Mouse (Mus musculus) midbrain, embryonic 15.5 days (tissue): Measurements from ENCODE around the gene Fndc7. TPM values are rescaled to one million over a fixed set of nuclear protein-coding genes. Genes with fewer than 3 reads are reported as not detected.

Experiments used
- ATAC-seq: fragments of 200-750 bp; cut with Nextera tagmentation; replicated peaks from 2 replicates; pipeline ENCODE4 v1.8.0; 2017; ENCODE audit warnings: moderate TSS enrichment
- H3K27ac ChIP-seq: fragments of 300-500 bp; sonication (generic); 2 replicates; pipeline ENCODE4 v1.5.1; 2015; ENCODE audit warnings: mild to moderate bottlenecking, inconsistent platforms
- H3K27me3 ChIP-seq: fragments of 300-500 bp; sonication (generic); replicated peaks from 2 replicates; pipeline ENCODE4 v1.6.1; 2015; ENCODE audit warnings: inconsistent platforms
- H3K36me3 ChIP-seq: fragments of 300-500 bp; sonication (generic); replicated peaks from 2 replicates; pipeline ENCODE4 v1.6.1; 2015; ENCODE audit warnings: inconsistent platforms
- H3K4me1 ChIP-seq: fragments of 300-500 bp; sonication (generic); 2 replicates; pipeline ENCODE4 v1.6.1; 2015; ENCODE audit warnings: inconsistent platforms
- H3K4me2 ChIP-seq: fragments of 300-500 bp; sonication (generic); 2 replicates; pipeline ENCODE4 v1.6.1; 2015; ENCODE audit warnings: inconsistent platforms, mild to moderate bottlenecking, moderate library complexity
- H3K4me3 ChIP-seq: fragments of 300-500 bp; sonication (generic); 2 replicates; pipeline ENCODE4 v1.5.1; 2015; ENCODE audit warnings: mild to moderate bottlenecking, inconsistent platforms
- H3K9ac ChIP-seq: fragments of 300-500 bp; sonication (generic); 2 replicates; pipeline ENCODE4 v1.6.1; 2015; ENCODE audit warnings: mild to moderate bottlenecking, inconsistent platforms
- H3K9me3 ChIP-seq: fragments of 300-500 bp; sonication (generic); 2 replicates; pipeline ENCODE4 v1.6.1; 2016; ENCODE audit warnings: inconsistent platforms
- WGBS: fragments of 180-500 bp; shearing (Covaris S2); methylation state at CpG from one replicate; pipeline ENCODE4 v1.1.7; 2015; ENCODE audit warnings: mixed read lengths; 5-methylcytosine and 5-hydroxymethylcytosine counted together
- polyA plus RNA-seq: library from polyadenylated mRNA; unstranded; fragments of >200 nt; fragmentation: Nextera tagmentation; extraction: Ambion mirVana; gene quantifications from 2 replicates; pipeline ENCODE4 v1.2.1, GENCODE M21; 2015

The Fndc7 gene
- polyA plus RNA-seq, 1 experiment from 2014 or later: 0.18 TPM

DNA sequence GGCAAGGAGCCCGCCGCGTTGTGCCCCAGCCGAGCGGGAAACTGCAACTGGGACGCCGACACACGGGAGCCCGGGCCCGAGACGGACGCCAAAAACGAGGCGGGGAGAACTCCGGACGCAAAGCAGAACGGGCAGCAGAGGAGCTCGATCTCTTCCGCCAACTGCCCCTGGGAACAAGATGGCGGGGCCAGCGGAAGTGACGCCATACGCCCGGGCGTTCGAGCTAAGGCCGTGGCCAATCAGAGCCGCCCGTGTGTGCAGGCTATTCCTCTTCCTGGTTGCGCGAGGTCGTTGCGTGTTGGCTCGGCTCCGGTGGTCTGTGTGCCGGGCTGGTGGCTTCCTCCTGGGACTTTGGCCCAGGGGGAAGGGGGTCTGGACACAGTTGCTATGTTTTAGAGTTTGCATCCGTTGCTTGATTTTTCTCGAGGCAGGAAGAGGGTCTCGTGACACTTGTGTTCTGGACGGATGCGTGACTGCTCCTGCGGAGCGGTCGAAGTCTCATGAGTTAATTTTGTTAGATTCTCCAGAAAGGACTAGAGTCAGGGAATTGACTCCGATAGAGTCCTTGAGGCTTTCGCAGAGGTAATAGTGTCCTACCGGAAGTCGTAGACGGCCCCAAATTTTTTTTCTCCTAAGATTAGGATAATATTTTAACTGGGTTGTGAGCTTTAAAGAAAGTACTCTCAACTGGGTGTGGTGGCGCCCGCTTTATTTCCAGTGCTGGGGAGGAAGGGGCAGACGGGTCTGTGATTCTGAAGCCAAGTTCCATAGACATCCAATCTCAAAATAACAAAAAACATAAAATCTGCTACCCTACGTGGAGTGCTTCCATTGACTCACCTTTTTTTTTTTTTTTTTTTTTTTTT, 22.0 kb upstream of the Fndc7 start, which contains the start of gene Prpf38b:
Gene Prpf38b, minus strand, starts transcription at position 180 of the 866 bp plus-strand sequence.
- peak within 1 kb of the TSS; percentile 78 for H3K4me2 ChIP-seq
- WGBS: 1% methylated on average over 53 of the region's 53 CpGs
- H3K9me3 ChIP-seq: no peaks in the 10 kb centered on the region
- peak within 1 kb of the TSS; percentile 97 for H3K27ac ChIP-seq
- 0 out of 2 replicates have a peak, but pooled peaks cover 5% of the 10 kb centered on the region for H3K36me3 ChIP-seq
- peak; percentile 100 for ATAC-seq
- peak within 1 kb of the TSS; percentile 89 for H3K9ac ChIP-seq
- peaks cover 27% of the 10 kb centered on the region for H3K4me1 ChIP-seq
- H3K4me3 ChIP-seq: peak within 1 kb of the TSS; percentile 99
- H3K27me3 ChIP-seq: no peaks in the 10 kb centered on the region

DNA sequence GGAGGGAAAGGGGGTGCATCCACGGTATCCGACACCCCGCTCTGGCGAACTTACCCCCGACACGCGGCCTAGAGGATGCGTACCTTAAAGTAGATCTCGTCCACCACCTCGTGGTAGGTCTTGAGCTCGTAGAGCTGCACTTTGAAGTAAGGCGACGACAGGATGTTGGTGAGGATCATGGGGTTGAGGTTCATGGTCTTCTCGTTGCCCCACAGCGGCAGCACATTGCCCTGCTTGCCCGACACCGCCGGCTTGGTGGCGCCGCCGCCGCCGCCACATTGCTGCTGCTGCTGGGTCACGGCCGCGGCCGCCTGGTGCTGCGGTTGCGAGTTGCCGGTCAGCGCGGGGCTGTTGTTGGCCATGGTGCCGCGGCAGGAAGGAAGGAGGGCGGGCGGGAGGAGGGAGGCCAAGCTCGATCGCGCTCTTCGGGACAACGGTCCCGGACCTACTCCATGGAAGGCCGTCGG, 21.3 kb upstream of the Fndc7 start:
- WGBS: under 1% methylated on average over 44 of the region's 44 CpGs
- no peaks in the 10 kb centered on the region for H3K9me3 ChIP-seq

DNA sequence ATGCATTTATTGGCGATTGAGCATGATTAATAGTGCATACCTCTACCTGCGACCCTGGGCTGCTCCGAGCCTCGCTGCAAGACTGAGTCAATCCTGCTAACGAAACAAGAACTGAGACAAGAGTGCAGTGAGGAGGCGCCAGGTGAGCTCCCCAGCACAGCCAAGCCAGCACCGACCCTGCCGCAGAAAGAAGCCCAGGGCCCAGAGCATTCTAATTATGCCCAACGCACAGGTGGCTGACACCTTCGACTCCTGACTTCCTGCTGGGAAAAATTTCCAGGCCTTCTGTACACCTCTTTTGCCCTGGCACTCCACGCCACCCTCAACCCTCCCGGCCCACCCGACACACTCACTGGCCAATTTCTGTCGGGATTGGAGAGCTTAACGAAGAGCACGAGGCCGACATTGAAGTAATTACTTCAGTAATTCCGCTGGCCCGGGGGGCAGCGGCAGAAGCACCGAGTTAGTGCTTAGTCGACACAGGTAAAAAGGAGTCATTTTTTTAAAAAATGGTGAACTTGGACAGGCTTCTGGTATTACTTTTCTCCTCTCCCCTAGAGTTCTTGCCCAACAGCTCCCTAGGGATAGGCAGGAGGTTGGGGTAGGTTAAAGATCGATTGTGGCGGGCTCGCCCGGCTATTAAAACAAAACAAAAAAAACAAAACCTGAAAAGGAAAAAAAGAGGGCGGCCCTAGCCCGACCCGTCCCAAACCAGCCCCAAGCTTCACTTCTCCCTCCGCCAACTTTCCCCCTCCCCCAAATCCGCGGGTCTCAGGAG, 20.7 kb upstream of the Fndc7 start:
- WGBS: under 1% methylated on average over 31 of the region's 32 CpGs
- H3K27ac ChIP-seq: peak overlapping the region; percentile 97
- 0 out of 2 replicates have a peak, but pooled peaks cover 9% of the 10 kb centered on the region for H3K36me3 ChIP-seq
- H3K4me1 ChIP-seq: peaks cover 27% of the 10 kb centered on the region
- no peaks in the 10 kb centered on the region for H3K27me3 ChIP-seq
- peak overlapping the region; percentile 99 for H3K4me3 ChIP-seq
- peak overlapping the region; percentile 78 for H3K4me2 ChIP-seq
- no peaks in the 10 kb centered on the region for H3K9me3 ChIP-seq
- peak overlapping the region; percentile 89 for H3K9ac ChIP-seq
- ATAC-seq: no peak; the same call in 1 of the 2 replicates

More for the DNA sequence above, 21.3 kb upstream of the Fndc7 start:
- H3K4me2 ChIP-seq: peak overlapping the region; percentile 78
- ATAC-seq: peak; percentile 90
- peak overlapping the region; percentile 97 for H3K27ac ChIP-seq
- H3K4me3 ChIP-seq: peak overlapping the region; percentile 99
- no peaks in the 10 kb centered on the region for H3K27me3 ChIP-seq
- peak overlapping the region; percentile 89 for H3K9ac ChIP-seq
- 0 out of 2 replicates have a peak, but pooled peaks cover 5% of the 10 kb centered on the region for H3K36me3 ChIP-seq
- H3K4me1 ChIP-seq: peaks cover 27% of the 10 kb centered on the region

DNA sequence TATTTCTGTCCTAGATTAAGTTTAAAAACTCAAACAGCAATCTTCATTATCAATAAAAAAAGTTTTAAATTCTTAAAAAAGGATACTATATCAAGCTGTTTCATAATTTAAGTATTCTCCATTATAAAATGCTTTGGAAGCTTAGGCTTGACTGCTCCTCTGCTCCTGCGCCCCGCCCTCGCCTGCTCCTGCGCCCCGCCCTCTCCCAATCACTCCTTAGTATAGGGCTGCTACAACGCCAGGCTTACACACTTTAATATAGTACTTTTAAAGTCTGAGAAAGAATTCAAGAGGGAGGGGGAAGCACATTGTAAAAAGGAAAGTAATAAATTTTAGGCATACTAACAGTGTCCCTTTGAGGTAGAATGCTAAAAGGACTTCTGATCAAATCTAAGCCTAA, 13.1 kb upstream of the Fndc7 start:
- H3K9me3 ChIP-seq: no peaks in the 10 kb centered on the region
- H3K27ac ChIP-seq: no peak overlapping the region
- WGBS: 96% methylated on average over 6 of the region's 6 CpGs
- H3K9ac ChIP-seq: no peak overlapping the region
- H3K4me2 ChIP-seq: no peak overlapping the region
- no peaks in the 10 kb centered on the region for H3K4me1 ChIP-seq
- peaks cover 37% of the 10 kb centered on the region for H3K36me3 ChIP-seq
- no peak overlapping the region for H3K4me3 ChIP-seq
- H3K27me3 ChIP-seq: no peaks in the 10 kb centered on the region
- no peak for ATAC-seq

DNA sequence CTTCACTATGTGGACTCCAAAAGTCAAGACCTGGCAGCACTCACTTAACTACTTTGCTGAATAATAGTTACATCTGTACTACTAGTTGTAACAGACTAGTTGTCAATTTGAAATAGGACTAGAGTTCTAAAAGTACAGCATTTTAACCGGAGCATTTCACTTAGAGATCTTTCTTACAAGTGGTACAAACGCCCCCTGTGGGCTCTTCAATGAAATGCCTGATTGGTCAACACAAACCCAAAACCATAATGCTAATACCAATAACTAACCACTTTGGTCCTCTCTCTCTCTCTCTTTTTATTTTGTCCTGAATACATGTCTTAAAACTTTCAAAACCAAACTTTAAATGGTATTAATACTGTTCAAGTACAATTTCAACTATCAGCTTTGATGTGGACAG, 12.2 kb upstream of the Fndc7 start:
- Histone ChIP-seq H3K4me1 (no peaks in the 10 kb centered on the region), H3K4me2 (no peak overlapping the region), H3K27ac (no peak overlapping the region), H3K4me3 (no peak overlapping the region), H3K9me3 (no peaks in the 10 kb centered on the region), H3K9ac (no peak overlapping the region), H3K36me3 (peaks cover 33% of the 10 kb centered on the region), H3K27me3 (no peaks in the 10 kb centered on the region)
- ATAC-seq: no peak
- WGBS: 62% methylated on average over 2 of the region's 2 CpGs

DNA sequence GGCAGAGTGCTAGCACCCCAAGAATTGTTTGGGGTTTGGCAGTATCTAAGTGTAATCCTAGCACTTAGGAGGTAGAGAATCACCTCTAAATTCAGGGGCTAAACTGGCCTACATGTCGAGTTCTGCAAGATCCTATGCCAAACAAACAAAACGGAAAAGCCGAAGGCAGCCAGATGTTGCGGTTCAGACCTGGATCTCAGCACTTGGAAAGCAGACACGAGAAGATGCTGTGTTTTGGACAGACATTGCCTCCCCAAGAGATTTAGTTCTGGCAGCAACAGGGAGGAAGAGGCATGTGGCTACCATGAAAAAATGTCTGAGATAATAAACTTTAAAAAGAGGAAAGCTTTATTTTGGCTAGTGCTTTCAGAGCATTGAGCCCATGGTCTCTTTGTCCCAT, 10.9 kb upstream of the Fndc7 start:
- no peaks in the 10 kb centered on the region for H3K27me3 ChIP-seq
- no peaks in the 10 kb centered on the region for H3K9me3 ChIP-seq
- H3K27ac ChIP-seq: no peak overlapping the region
- no peak overlapping the region for H3K4me2 ChIP-seq
- 81% methylated on average over 5 of the region's 5 CpGs for WGBS
- H3K36me3 ChIP-seq: peaks cover 29% of the 10 kb centered on the region
- H3K4me1 ChIP-seq: no peaks in the 10 kb centered on the region
- no peak overlapping the region for H3K9ac ChIP-seq
- H3K4me3 ChIP-seq: no peak overlapping the region
- no peak for ATAC-seq

DNA sequence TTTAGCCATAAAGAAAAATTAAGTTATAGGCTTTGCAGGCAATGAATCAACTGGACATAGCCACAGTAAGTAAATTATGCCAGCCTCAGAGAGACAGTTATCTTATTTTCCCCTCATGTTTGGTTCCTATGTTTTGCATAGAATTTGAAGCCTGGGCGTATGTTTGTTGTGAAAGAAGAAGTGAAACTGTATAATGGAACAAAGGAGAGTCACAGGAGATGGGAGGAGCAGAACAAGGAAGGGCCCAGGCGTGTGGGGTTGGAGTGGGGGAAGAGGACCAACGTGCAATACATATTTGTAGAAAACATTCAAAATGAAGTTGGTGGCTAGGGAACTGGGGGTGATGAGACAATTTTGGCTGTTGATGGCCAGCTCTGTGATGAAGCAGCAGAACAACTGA, 10.3 kb upstream of the Fndc7 start:
- no peak for ATAC-seq
- Histone ChIP-seq H3K9me3 (no peaks in the 10 kb centered on the region), H3K36me3 (peaks cover 25% of the 10 kb centered on the region), H3K4me1 (no peaks in the 10 kb centered on the region), H3K9ac (no peak overlapping the region), H3K4me3 (no peak overlapping the region), H3K4me2 (no peak overlapping the region), H3K27ac (no peak overlapping the region), H3K27me3 (no peaks in the 10 kb centered on the region)
- 93% methylated on average over 3 of the region's 3 CpGs for WGBS

DNA sequence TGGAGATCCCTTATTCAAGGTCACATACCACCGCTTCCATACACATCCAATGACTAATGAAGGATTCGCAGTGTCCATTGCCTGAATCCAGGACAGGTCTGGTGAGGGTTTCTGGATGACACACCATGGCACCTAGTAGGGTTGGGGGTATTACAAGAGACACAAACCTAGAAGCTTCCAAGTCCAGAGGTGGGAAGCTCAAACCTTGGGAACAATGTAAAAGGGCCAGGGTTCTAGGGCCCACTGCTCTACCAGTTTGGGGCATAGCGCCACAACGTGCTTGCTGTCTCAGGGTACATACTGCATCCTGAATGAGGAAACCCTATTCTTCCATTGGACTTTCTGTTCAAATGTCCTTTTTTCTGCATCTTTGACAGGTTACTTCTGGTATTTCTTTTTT, 8.8 kb upstream of the Fndc7 start:
- Histone ChIP-seq H3K27me3 (no peaks in the 10 kb centered on the region), H3K9ac (no peak overlapping the region), H3K27ac (no peak overlapping the region), H3K9me3 (no peaks in the 10 kb centered on the region), H3K4me2 (no peak overlapping the region), H3K4me3 (no peak overlapping the region), H3K36me3 (peaks cover 10% of the 10 kb centered on the region; the same call in 1 of the 2 replicates), H3K4me1 (no peaks in the 10 kb centered on the region)
- no peak for ATAC-seq
- 94% methylated on average over 4 of the region's 4 CpGs for WGBS

DNA sequence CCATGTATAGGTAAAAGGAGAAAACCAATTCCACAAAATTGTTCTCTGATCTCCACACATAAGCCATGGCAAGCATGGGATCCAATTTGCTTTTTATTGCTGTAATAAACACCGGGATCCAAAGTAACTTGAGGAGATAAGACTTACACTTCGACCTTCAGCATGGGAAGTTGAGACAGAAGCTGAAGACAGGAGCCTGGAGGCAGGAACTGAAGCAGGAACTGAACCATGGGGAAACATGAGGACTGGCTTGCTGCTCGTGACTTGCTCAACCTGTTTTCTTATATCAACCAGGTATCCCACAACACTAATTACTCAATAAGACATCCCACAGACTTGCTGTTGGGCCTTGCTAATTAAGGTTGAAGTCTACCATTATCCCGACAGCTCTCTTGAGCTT, 3.1 kb upstream of the Fndc7 start:
- Histone ChIP-seq H3K4me2 (no peak overlapping the region), H3K9ac (no peak overlapping the region), H3K4me3 (no peak overlapping the region), H3K9me3 (no peaks in the 10 kb centered on the region), H3K27ac (no peak overlapping the region), H3K4me1 (no peaks in the 10 kb centered on the region), H3K27me3 (no peaks in the 10 kb centered on the region), H3K36me3 (no peaks in the 10 kb centered on the region)
- 78% methylated on average over 4 of the region's 4 CpGs for WGBS
- no peak for ATAC-seq

DNA sequence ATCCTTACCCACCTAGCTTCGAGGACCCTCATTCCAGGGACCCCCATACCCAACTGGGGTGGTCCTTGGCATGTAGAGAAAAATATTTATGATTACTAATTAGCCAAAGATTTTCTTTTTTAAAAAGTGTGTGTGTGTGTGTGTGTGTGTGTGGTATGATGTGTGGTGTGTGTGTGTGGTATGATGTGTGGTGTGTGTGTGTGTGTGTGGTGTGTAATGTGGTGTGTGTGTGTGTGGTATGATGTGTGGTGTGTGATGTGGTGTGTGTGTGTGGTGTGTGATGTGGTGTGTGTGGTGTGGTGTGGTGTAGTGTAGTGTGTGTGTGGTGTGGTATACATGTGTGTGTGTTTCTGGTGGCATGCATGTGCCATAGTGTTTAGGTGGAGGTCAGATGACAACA, 2.3 kb upstream of the Fndc7 start:
- Histone ChIP-seq H3K4me3 (no peak overlapping the region), H3K9me3 (no peaks in the 10 kb centered on the region), H3K36me3 (no peaks in the 10 kb centered on the region), H3K27ac (no peak overlapping the region), H3K4me2 (no peak overlapping the region), H3K27me3 (no peaks in the 10 kb centered on the region), H3K4me1 (no peaks in the 10 kb centered on the region), H3K9ac (no peak overlapping the region)
- 71% methylated on average over 1 of the region's 1 CpGs for WGBS
- ATAC-seq: no peak

DNA sequence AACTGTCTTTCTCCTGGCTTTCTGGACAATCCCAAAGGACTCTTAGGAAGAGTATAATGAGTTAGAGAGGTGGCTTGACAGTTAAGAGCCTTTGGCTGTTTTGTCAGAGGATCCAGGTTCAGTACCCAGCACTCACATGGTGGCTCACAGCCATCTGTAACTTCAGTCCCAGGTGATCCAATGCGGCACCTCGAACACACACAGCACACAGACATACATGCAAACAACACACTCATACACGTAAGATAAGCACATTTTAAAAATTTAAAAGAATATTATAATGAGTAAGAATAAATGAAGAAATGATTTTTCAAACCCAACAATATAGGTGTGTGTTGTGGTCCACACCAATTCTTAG, 2.2 kb downstream of the Fndc7 start:
- Histone ChIP-seq H3K9me3 (no peaks in the 10 kb centered on the region), H3K27me3 (no peaks in the 10 kb centered on the region), H3K4me3 (no peak overlapping the region), H3K27ac (no peak overlapping the region), H3K4me2 (no peak overlapping the region), H3K9ac (no peak overlapping the region), H3K36me3 (no peaks in the 10 kb centered on the region), H3K4me1 (0 out of 2 replicates have a peak, but pooled peaks cover 2% of the 10 kb centered on the region)
- no peak for ATAC-seq
- WGBS: 93% methylated on average over 3 of the region's 3 CpGs

DNA sequence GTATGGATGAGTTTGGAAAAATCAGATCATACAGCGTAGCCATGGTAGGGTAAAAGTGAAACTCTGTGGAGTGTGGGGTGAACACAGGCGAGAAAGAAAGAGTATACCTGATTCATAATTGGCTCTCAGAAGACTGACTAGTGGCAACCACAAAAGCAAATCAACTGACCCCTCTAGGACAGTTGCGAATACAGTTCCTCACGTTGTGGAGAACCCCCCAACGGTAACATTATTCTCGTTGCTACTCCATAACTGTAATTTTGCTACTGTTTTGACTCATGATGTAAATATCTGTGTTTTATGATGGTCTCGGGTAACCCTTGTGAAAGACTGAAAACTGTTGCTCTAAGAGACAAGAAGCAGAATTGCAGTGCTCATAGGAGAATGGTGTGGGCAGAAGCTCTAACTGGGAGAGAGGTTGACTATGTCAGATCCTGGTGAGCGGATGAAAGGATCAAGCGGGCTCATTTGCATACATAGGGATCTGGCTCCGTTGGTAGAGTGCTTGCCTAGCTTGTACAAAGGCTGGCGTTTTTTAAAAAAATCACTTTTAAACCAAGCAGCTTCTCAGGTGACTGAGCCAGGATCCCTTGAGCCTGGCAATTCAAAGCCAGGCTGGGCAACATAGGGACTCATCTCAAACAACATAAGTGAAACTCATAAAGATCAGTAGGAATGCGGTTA, 2.7 kb downstream of the Fndc7 start:
- Histone ChIP-seq H3K4me3 (no peak overlapping the region), H3K4me1 (0 out of 2 replicates have a peak, but pooled peaks cover 2% of the 10 kb centered on the region), H3K27ac (no peak overlapping the region), H3K27me3 (no peaks in the 10 kb centered on the region), H3K4me2 (no peak overlapping the region), H3K36me3 (no peaks in the 10 kb centered on the region), H3K9ac (no peak overlapping the region), H3K9me3 (no peaks in the 10 kb centered on the region)
- WGBS: 62% methylated on average over 12 of the region's 12 CpGs
- ATAC-seq: no peak
